Mouse (Mus musculus) urinary bladder, postnatal 36 days (tissue): Measurements from ENCODE around the gene Asic2.
A peak's percentile ranks its signal among the peaks of the same experiment; 100 is the strongest.

ENCODE experiments used
- DNase-seq, 2 experiments: peaks; one replicate each; pipeline ENCODE4 v3.0.0; 2022; ENCODE audit warnings: low spot score in 2 of 2, mixed read lengths in 1 of 2

Asic2 gene

DNA sequence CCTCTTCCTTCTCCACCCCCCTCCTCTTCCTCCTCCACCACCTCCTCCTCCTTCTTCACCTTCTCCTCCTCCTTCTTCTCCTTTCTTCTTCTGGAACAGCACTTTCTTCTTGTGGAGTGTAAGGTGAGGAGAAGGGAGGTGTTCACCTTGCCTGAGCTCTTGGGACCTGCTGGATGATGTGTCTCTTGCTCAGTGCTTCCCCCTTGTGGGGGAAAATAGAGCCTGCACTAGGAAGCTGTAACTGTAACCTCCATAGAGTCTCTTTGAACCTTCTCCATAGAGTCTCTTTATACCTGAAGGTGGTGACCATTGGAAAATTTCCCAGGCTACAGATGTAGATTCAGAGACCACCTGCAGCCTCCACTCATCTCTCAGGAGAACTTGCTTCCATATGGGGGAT is 1050.6 kb downstream of the Asic2 start:
- no peak for DNase-seq

DNA sequence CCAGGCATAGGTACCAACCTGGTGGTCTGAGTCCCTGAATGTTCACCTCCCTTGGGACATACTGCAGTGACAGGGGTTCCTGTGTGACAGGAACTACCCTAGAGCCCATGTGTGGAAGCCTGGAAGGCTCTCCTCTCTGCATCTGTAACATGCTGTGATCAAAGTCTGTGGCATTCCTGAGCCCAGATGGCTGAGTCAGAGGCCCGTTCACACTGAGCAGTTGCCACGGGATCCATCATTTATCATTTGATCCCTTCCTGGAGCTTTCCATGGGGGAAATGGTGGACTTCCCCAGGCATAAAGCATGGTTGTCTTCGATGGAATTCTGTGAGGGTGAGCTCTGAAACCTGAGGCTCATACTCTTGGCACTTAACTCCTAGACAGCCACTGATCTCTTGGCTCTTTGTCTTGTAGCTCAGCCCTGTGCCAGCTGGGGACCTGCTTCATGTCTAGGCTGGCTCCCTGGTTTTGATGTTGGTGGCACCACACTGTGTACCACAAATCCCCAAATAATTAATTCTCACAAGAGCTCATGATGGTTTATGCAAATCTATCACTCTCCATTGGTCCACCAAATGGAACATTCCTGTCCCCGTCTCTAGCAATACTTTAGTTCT is 1054.7 kb downstream of the Asic2 start:
- no peak for DNase-seq

DNA sequence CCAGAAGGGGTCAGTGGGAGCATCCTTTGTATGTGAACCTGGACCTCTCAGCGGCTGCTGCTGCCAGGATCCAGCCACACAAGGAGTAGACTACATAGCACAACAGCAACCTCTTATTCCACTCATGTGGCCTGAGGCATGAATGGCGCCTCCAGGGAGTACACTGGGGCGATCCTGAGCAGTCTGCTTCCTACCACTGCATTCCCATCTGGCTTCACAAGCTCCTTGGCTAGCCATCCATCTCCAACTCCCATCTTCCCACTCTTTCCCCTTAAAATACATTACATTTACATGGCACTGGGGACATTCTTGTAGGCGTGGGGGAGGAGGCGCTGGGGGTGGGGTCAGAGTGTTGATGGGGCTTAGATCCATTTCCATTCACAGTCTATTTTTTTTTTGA is 1055.5 kb downstream of the Asic2 start:
- DNase-seq, result no peak

DNA sequence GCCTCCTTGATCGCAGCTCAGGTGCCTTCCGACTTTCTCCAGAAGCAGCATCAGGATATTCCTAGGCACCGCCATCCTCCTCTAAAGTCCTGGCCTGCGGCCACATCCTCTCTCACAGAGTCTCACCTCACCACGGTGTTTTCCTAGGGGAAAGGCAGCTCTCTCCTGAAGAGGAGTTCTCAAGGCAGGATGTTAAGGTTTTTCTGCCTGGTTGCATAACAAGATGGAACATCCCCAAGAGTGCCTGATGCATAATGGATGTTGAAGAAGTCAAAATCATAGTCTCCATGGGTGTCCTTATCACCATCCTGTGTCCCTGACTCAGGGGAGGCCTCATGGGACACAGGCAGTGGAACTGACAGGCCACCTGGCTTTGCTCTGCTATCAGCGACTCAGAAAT is 1060.4 kb downstream of the Asic2 start:
- no peak for DNase-seq

DNA sequence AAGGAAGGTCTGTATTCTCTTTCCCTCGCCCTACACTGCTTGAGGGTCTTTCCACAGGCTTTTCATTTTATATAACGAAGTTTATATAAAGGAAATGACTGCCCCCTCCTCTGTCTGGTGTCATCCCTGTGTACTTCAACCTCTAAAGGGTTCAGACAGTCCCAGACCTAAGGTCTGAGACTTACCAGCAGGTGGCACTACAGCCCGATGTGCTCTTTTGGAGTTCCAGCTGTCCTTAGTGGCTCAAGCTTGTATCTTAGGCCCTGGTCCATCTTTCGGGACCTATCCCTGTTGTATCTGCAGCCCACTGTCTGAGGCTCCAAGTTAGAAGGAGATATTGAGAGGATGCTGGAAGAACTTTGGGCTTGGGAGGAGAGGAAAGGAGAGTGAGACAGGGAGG is 1061.8 kb downstream of the Asic2 start:
- DNase-seq, result peak; percentile 9 to 52

DNA sequence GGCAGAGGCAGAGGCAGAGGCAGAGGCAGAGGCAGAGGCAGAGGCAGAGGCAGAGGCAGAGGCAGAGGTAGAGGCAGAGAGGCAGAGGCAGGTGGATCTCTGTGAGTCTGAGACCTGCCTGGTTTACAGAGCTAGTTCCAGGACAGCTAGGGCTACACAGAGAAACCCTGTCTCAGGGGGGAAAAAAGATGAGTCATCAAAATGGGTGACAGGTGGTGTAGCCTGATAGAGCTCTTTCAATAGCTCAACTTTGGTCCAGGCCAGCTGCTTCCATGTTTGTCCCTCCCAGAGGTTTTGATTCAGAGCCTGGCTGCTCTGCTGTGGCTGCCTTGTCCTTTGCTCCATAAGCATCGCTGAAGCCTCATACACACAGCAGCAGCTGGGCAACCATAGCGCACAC is 1063.7 kb downstream of the Asic2 start:
- no peak for DNase-seq

DNA sequence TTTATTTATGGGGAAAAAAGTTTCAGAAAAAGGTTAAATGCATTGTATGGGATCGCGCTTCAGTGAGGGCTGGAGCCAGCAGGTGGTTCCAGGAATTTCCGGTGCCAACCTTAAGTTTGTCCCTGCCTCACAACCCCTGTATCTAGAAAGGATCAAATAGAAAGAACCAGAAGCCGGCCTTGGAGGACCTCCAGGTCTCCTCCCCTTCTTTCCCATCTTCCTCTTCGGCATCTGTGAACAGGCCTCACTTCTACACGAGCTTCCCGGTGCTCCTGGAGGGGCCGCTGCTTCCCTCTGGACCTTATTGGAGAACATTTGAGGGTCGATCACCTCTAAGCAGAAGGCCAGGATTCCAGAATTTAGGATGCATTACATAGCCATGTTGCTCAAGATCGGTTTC is 1064.8 kb downstream of the Asic2 start:
- DNase-seq, result no peak

DNA sequence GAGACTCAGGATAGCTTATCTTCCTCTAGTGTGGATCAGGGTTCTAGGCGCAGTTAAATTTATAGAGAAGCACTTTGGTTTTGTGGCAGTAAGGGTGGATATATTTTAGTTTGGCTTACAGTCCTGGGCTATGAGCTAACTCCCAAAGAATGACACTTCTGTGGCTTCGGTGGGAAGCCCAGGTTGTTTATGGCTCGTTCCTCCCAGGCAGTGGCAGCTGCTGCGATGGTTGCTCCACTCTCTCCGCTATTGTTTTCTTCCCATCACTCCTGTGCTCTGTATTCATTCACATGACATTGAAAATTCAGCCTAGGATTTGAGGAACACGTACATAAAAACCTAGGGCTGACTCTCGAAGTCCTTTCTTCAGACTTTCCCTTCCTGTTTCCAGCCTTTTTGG is 1065.6 kb downstream of the Asic2 start:
- no peak for DNase-seq

DNA sequence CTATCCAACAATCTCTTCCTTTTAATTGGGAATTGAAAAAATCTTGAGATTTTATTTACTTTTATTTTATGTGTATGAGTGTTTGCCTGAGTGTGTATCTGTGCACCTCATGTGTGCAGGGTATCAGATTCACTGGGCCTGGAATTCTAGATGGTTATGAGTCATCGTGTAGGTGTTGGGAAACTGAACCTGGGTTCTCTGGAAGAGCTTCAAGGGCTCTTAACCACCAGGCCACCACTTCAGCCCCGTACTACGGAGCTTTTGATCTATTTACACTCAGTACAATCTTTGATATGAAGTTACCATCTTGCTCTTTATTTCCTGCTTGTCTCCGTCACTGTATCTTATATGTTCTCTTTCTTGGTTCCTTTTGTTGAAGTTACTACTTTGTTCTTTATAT is 1067.7 kb downstream of the Asic2 start:
- no peak for DNase-seq

DNA sequence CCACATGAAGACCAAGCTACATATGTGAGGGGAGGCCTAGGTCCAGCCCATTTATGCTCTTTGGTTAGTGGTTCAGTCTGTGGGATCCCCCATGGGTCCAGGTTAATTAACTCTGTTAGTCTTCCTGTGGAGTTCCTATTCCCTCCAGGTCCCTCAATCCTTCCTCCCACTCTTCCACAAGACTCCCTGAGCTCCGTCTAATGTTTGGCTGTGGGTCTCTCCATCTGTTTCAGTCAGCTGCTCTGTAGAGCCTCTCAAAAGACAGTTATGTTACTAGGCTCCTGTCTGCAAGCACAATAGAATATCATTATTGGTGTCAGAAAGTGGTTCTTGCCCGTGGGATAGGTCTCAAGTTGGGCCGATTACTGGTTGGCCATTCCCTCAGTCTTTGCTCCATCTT is 1072.4 kb downstream of the Asic2 start:
- DNase-seq, result no peak

DNA sequence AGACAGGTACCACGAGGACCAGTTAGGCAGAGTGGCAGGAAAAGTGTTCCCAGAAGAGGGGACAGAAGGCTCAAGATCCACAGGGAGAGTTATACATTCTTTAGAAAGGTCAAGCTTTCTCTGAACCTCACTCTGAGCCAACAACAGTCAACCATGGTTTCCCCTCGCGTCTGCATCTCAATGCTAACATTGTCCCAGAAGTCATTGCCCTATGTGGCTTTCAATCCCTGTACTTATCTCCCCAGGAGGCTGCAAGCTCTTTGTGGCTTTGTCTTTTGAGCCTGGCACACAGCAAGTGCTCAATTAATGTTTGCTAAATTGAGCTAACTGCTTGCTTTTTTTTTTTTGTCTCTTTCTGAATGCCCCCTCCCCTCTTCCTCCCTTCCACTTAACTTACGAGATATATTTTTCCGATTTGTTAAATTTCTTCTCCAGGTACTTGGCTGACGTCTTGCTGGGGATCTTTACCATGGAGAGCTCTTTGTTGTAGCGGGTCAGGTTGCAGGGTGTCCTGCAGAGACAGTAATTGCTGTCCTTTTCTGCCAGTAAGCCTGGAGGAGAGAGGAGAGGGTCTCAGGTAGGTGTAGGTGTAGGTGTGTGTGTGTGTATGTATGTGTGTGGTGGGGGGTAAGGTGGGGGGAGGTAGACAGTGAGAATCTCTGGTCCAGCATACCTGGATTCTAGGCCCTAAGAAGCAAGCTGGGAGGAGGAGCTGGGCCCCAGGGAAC is 1078.8 kb downstream of the Asic2 start:
- no peak for DNase-seq

DNA sequence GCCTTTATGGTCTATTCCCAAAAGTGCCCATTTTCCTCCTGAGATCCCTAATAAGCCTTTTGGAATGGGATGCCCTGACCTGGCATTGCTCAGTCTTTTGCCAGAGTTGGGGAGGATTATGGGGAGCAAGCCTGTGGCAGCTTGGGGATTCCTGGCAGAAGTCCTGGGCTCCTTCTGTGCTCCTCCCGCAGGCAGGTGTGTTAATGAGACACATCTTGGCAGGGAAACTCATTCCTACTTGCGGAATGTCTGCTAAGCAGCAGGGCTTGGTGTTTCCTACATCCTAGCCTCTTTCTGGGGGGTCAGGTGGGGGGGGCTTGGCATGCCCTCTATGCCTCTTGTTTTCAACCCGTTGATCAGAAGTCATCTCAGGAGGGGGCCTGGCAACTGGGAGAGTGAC is 1081.2 kb downstream of the Asic2 start:
- DNase-seq, result no peak

DNA sequence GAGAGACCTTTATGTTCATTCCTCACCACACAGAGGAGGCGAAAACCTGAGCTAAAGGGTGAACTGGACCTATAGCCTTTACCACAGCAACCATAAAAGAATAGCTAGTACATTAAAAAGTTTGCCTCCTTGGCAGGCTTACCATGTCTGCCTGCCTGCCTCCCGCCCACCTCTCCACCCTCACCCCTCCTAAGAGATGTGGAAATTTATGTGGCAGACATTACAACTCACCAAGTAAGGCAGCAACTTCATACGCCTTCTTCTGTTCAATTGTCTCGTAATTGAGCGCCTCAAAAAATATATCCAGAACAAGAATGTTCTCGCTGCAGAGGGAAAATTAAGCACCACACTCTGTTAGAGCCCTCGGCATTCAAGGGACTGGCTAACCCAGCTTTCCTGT is 1081.9 kb downstream of the Asic2 start:
- DNase-seq, result no peak

DNA sequence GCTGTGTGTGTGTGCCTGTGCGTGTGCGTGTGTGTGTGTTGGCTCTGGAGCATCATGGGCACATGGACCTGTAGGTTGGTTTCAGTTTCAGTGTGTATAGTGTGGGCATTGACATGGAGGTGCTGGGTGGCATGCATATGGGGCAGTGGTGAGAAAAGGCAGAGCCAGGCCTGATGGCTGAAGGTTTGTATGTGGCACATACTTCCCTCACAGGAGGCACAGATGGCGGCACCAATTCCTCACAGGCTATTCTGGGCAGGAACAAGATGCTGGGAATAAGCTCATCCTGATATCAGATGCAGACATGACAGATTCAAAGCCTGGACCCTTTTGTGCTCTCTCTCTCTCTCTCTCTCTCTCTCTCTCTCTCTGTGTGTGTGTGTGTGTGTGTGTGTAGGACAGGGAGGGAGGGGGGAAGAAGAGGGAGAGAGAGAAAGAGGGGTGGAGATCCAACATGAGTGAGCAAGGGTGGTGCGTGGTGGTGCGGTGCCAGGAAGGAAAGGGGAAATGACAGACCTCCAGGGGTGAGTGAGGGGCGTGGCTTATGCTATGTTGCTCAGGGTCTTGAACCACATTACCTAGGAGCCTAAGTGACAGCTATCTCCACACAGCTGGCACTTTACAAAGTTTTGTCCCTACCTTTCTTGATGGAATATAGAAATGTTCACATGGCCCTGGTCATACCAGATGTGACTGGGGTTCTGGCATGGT is 1083.6 kb downstream of the Asic2 start:
- no peak for DNase-seq

DNA sequence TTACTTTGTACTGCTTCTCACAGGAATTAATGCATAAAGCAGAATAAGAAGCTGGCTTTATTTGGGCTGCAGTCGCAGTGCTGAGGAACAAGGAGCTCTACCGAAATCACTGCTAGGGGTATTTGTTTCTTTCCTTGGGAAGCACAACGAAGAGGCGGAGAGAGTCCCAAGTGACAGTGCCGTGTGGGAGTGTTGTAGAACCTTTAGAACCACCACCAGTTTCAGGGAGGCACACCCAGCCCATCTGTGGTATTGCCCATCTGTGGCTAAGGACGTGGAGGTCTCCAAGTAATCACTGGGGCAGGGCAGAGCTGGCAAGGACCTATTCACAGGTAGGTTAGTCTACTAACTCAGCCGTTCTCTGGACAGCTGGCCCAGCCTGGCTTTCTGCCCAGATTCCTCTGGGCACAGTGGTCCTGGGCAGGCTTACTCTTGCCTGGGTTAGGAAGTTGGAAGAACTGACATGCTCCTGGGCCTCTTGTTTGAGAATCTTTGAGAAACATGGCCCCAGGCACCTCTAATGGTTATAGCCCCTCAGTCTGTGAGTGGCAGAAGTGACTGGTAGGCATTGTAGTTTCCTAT is 1085.9 kb downstream of the Asic2 start:
- no peak for DNase-seq

DNA sequence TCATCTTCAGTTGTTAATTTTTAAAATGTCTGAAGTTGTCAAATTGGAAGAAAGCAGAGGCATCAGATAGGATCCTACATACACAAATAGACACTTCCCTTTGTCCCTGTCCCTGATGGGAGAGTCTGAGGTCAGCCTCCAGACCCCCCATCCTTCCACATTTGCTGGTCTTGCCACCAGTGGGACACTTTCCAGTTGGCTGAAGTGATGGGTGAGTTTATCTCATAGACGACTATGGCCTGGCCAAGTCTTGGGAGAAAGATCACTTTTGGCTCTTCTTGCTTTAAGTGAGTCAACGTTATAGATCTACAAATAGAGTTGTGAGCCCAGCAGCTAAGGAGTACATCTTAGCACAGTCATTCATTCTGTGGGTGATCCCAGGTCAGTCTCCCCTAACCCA is 1090.2 kb downstream of the Asic2 start:
- no peak for DNase-seq

DNA sequence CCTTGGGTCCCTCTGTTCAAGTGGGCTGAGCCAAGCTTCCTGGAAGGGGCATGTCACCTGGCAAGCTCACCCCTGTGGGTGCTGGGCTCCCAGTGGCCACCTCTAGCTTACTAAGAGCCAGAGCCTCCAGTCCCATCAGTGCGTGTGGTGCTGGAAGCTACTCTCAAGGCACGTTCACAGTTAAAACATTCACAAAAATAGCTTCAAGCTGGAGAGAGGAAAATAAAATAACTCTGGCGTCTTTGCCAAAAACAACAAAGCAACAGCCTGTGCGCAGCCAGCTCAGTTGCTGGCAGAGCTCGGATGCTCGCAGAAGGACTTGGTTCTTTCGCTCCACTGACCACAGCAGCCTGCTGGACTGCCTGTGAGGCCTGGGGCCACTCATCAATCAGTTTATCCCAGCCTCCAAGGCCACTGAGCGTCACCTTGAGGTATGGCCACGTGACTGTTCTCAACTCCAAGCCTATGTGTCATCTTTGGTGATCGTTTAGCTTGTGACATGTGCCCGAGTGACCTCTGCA is 1091.1 kb downstream of the Asic2 start:
- peak in 1 of 2 experiments; percentile 41 for DNase-seq

DNA sequence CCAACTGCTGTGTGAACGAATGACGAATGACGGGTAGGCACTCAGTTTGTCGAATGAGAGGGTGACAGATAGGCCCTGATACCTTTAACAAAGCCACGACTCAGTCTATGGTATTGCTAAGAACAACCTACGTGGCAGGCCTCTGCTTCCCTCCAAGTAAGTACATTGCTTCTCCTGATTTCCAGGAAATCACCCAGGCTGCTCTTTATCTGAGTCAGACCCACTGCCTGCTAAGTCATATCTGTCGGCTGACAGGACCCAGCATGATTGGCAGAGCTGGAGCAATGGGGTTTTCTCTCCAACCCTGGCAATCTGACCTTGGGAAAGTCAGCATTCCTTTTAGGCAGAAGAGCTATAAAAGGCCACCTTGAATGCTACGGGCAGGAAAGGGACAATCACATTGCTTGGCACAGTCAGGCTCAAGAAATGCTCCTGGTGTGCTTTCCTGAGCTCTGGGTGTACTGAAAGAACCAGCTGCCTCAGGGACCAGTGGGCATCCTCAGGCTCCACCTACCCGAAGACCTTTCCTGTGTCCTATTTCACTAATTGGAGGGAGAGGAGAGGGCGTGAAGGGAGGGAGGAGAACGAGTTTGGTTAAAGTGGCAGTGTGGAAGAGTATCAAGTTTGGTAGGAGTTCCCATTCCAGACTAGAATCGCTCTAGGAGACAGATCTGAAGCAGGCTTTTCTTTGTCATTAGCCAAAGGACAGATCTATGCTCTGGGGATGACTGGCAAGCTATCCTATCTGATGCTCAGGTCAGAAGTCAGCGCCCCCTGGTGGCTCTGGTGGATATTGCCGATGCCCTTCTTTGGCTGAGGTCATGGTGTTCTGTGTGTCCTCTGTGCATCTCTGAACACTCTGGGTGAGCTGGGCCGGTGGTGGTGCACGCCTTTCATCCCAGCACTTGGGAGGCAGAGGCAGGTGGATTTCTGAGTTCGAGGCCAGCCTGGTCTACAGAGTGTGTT is 1095.5 kb downstream of the Asic2 start:
- DNase-seq, result peak; percentile 26 to 41

DNA sequence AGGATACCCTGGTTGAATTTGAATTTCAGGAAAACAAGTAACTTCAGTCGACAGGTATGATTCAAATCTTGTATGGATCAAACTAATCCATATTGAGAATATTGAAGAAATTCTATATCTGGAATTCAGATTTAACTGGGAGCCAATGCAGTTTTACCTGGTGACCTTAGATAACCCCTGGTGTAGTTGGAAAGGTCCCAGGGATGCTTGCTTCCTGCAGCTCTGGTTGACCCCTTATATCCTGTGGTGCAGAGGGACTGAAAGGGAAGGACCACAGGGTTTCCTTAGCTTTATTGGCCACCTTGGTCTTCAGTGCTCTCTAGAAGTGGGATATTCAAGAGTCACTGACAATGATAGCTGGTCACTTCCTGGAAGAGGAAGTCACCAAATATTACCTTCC is 1100.2 kb downstream of the Asic2 start:
- no peak for DNase-seq

DNA sequence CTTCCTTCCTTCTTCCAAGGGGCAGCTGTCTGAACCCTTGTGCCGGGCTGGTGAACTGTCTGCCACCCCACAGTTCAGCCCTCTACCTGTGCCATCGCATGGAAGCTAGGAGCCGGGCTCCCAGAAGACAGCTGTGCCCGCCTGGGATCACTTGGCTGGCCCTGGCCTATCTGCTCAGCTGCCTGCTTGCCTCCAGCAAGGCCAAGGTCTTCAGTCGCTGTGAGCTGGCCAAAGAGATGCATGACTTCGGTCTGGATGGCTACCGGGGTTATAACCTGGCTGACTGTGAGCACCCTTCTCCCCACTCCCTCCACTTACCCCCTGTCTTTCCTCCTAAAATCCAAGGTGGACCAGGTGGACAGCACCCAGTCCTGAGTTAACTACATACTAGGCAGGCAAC is 1105.3 kb downstream of the Asic2 start:
- DNase-seq, result no peak

DNA sequence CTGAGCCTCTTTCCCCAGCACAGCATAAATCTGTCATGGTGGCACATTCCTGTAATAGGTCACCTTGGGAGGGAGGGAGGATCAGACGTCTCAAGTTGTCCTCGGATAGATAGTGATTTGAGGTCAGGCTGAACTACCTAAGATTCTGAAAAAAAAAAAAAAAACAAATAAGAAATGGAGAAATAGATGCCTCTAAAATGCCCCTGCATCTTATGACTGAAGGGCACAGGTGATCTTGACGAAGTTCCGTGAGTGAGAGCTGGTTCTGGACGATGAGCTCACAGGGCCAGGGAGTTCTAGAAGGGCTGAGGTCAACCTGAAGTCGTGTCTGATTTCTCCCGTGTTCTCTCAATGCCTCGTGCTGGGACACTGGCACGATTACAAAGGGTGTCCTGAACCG is 1110.2 kb downstream of the Asic2 start, which contains the start of gene Spaca3:
Gene Spaca3, plus strand, starts transcription at position 301 of the 400 bp plus-strand sequence.
- no peak for DNase-seq
